8 mouse cellular contexts compared by ENCODE assay signal in genomic region chr2:132716154-132716553, GRCm38 (mm10). TPM values are rescaled to one million over a fixed set of nuclear protein-coding genes. Genes with fewer than 3 reads are reported as not detected.
DNase-seq lines count a peak whose midpoint lies in the region; ATAC-seq and TF ChIP-seq lines count a peak whose summit lies in the region.

No protein-coding gene starts in this region.

- no peak overlapping the region for H3K4me3 ChIP-seq in forebrain, embryonic 10.5 days
- H3K4me3 ChIP-seq in limb, embryonic 15.5 days = no peak overlapping the region
- H3K4me3 ChIP-seq in midbrain, postnatal 0 days (ENCODE audit: low read depth, low read length) = no peak overlapping the region

- H3K4me1 ChIP-seq in forebrain, embryonic 10.5 days = peaks cover 19% of the 10 kb centered on the region
- H3K4me1 ChIP-seq in limb, embryonic 15.5 days = 0 out of 2 replicates have a peak, but pooled peaks cover 2% of the 10 kb centered on the region
- H3K4me1 ChIP-seq in midbrain, postnatal 0 days (ENCODE audit: insufficient read depth, low read length) = peaks cover 8% of the 10 kb centered on the region; the same call in 1 of the 2 replicates

- 0 out of 2 replicates have a peak, but pooled peaks have one; percentile 58 for ATAC-seq in limb, embryonic 15.5 days (ENCODE audit: insufficient number of reproducible peaks, low FRiP score, low TSS enrichment, low read depth)
- peak; percentile 48; the same call in 1 of the 2 replicates for ATAC-seq in midbrain, postnatal 0 days (ENCODE audit: low FRiP score)

- H3K27ac ChIP-seq in forebrain, embryonic 10.5 days = peak overlapping the region; percentile 72
- H3K27ac ChIP-seq in limb, embryonic 15.5 days = no peak overlapping the region
- H3K27ac ChIP-seq in midbrain, postnatal 0 days (ENCODE audit: low read depth, low read length) = no peak overlapping the region

- H3K4me2 ChIP-seq in limb, embryonic 15.5 days = no peak overlapping the region
- no peak overlapping the region for H3K4me2 ChIP-seq in midbrain, postnatal 0 days (ENCODE audit: low read depth, low read length, poor library complexity, severe bottlenecking)

- H3K9ac ChIP-seq in limb, embryonic 15.5 days = no peak overlapping the region
- no peak overlapping the region for H3K9ac ChIP-seq in midbrain, postnatal 0 days (replicated peaks; ENCODE audit: low read length, poor library complexity, severe bottlenecking)

- TF ChIP-seq CTCF in midbrain, postnatal 0 days (IDR thresholded peaks at IDR 0.05) = peak; percentile 59

- no peaks in the 10 kb centered on the region for H3K27me3 ChIP-seq in forebrain, embryonic 10.5 days (ENCODE audit: poor library complexity, severe bottlenecking)
- H3K27me3 ChIP-seq in limb, embryonic 15.5 days = no peaks in the 10 kb centered on the region
- H3K27me3 ChIP-seq in midbrain, postnatal 0 days (ENCODE audit: insufficient read depth, low read length) = no peaks in the 10 kb centered on the region

- no peaks in the 10 kb centered on the region for H3K9me3 ChIP-seq in forebrain, embryonic 10.5 days
- H3K9me3 ChIP-seq in limb, embryonic 15.5 days = no peaks in the 10 kb centered on the region
- H3K9me3 ChIP-seq in midbrain, postnatal 0 days (ENCODE audit: low read length) = no peaks in the 10 kb centered on the region

- DNase-seq in urinary bladder, postnatal 14 days (ENCODE audit: low spot score) = peak; percentile 38
- DNase-seq in urinary bladder, postnatal 10 days (ENCODE audit: low spot score) = no peak
- DNase-seq in c-Kit-positive CD71-positive TER-119-positive erythroid progenitor cells, embryonic 14.5 days (ENCODE audit: low spot score) = peak; percentile 48
- DNase-seq in forebrain, embryonic 10.5 days (ENCODE audit: extremely low spot score, low spot score) = peak; percentile 37
- DNase-seq in heart, postnatal 4 days = peak; percentile 82
- DNase-seq in midbrain, postnatal 0 days (ENCODE audit: low spot score) = no peak
- peak; percentile 61 for DNase-seq in thymus, postnatal 25 days

- 40% methylated on average over 5 of the region's 5 CpGs for WGBS in forebrain, embryonic 10.5 days
- WGBS in limb, embryonic 15.5 days = 34% methylated on average over 5 of the region's 5 CpGs
- WGBS in midbrain, postnatal 0 days = 33% methylated on average over 5 of the region's 5 CpGs

- H3K36me3 ChIP-seq in forebrain, embryonic 10.5 days (replicated peaks) = no peaks in the 10 kb centered on the region
- no peaks in the 10 kb centered on the region for H3K36me3 ChIP-seq in limb, embryonic 15.5 days
- H3K36me3 ChIP-seq in midbrain, postnatal 0 days (ENCODE audit: insufficient read depth, low read length) = no peaks in the 10 kb centered on the region

RNA-seq across cellular contexts. Expression of gene Shld1, which starts 29.4 kb away (rescaled TPM):
- polyA plus RNA-seq in forebrain, embryonic 10.5 days (2016; fragmentation: Nextera tagmentation; extraction: Ambion mirVana) = 15.1 and 16.0 TPM in 2 replicates
- 1 to 10 TPM; 5.3 to 7.4 TPM for total RNA-seq in heart, postnatal 4 days (2021)
- polyA plus RNA-seq in limb, embryonic 15.5 days (2015; fragmentation: Nextera tagmentation; extraction: Ambion mirVana) = 14.0 and 16.9 TPM in 2 replicates
- total RNA-seq in midbrain, postnatal 0 days (2014; rRNA removed) = 16.0 and 17.1 TPM in 2 replicates
- polyA plus RNA-seq in midbrain, postnatal 0 days (2015; fragmentation: Nextera tagmentation; extraction: Ambion mirVana) = 15.7 and 17.1 TPM in 2 replicates

Comparison
In these comparisons a context has a peak if more than half of its experiments do, and no peak if none do; other contexts are left out.
1. DNase-seq: peak in urinary bladder, postnatal 14 days (single experiment), c-Kit-positive CD71-positive TER-119-positive erythroid progenitor cells, embryonic 14.5 days (single experiment), forebrain, embryonic 10.5 days (single experiment), heart, postnatal 4 days (single experiment) and thymus, postnatal 25 days (single experiment); none in urinary bladder, postnatal 10 days (single experiment) and midbrain, postnatal 0 days (single experiment).